ENCODE assay signal across 32 mouse cellular contexts in the genomic region with DNA sequence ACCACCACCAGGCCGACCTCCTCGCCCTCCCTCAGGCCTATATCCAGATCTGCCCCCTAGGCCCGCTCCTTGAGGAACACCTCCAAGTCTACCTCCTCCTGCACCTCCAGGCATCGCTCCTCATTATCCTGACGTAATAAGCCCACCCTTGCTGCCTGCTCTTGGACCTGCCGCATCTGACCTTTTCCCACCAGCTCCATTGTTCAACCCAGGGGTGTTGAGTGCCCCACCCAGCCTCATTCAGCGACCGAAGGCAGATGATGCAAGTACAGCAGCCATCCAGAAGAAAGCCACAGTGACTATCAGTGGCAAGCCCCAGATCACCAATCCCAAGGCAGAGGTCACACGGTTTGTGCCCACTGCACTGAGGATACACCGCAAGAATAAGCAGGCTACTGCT. TPM values are rescaled to one million over a fixed set of nuclear protein-coding genes. Genes with fewer than 3 reads are reported as not detected.
DNase-seq lines count a peak whose midpoint lies in the region; ATAC-seq and TF ChIP-seq lines count a peak whose summit lies in the region.
"Had no signal": no experiment of that assay in that cellular context is flagged by ENCODE, and none has a peak within 500 bp of the region (broad histone marks: within the 10 kb centered on the region; RNA-seq: fewer than 3 reads in every experiment).

No protein-coding gene starts in this region.

- H3K9me3 ChIP-seq in midbrain, embryonic 13.5 days = no peaks in the 10 kb centered on the region
- H3K9me3 ChIP-seq in midbrain, postnatal 0 days (ENCODE audit: low read length) = no peaks in the 10 kb centered on the region
- H3K9me3 ChIP-seq in ES-Bruce4 (replicated peaks; ENCODE audit: control insufficient read depth, insufficient read depth, low read length, poor library complexity, severe bottlenecking) = peaks cover 8% of the 10 kb centered on the region; the same call in 1 of the 2 replicates
- no peaks in the 10 kb centered on the region for H3K9me3 ChIP-seq in intestine, embryonic 15.5 days
- H3K9me3 ChIP-seq in stomach, postnatal 0 days (ENCODE audit: control insufficient read depth, low read length) = no peaks in the 10 kb centered on the region
- H3K9me3 ChIP-seq: embryonic facial prominence, embryonic 13.5 days; embryonic facial prominence, embryonic 15.5 days; forebrain, embryonic 10.5 days; forebrain, embryonic 12.5 days had no signal

- no peaks in the 10 kb centered on the region for H3K27me3 ChIP-seq in midbrain, embryonic 13.5 days
- no peaks in the 10 kb centered on the region for H3K27me3 ChIP-seq in midbrain, postnatal 0 days (ENCODE audit: insufficient read depth, low read length)
- H3K27me3 ChIP-seq in ES-Bruce4 (ENCODE audit: control insufficient read depth, insufficient read depth, low read length, poor library complexity, severe bottlenecking) = no peaks in the 10 kb centered on the region
- H3K27me3 ChIP-seq in intestine, embryonic 15.5 days (replicated peaks) = no peaks in the 10 kb centered on the region
- H3K27me3 ChIP-seq in stomach, postnatal 0 days (ENCODE audit: control insufficient read depth, insufficient read depth, low read length) = no peaks in the 10 kb centered on the region
- H3K27me3 ChIP-seq: embryonic facial prominence, embryonic 13.5 days; embryonic facial prominence, embryonic 15.5 days; forebrain, embryonic 12.5 days had no signal

- no peaks in the 10 kb centered on the region for H3K4me1 ChIP-seq in midbrain, embryonic 13.5 days (replicated peaks)
- no peaks in the 10 kb centered on the region for H3K4me1 ChIP-seq in midbrain, postnatal 0 days (ENCODE audit: insufficient read depth, low read length)
- no peaks in the 10 kb centered on the region for H3K4me1 ChIP-seq in ES-Bruce4 (ENCODE audit: control insufficient read depth, insufficient read depth, low read length)
- no peaks in the 10 kb centered on the region for H3K4me1 ChIP-seq in intestine, embryonic 15.5 days (replicated peaks)
- H3K4me1 ChIP-seq in stomach, postnatal 0 days (replicated peaks; ENCODE audit: control insufficient read depth, insufficient read depth) = no peaks in the 10 kb centered on the region
- H3K4me1 ChIP-seq: embryonic facial prominence, embryonic 13.5 days; embryonic facial prominence, embryonic 15.5 days; forebrain, embryonic 10.5 days; forebrain, embryonic 12.5 days had no signal

- TF ChIP-seq CTCF in midbrain, postnatal 0 days (IDR thresholded peaks at IDR 0.05) = no peak
- no peak for TF ChIP-seq CTCF in ES-Bruce4 (IDR thresholded peaks at IDR 0.05; ENCODE audit: low read depth, low read length)
- TF ChIP-seq CTCF in stomach, postnatal 0 days (IDR thresholded peaks at IDR 0.05; ENCODE audit: low read depth) = no peak

- TF ChIP-seq EP300 in ES-Bruce4 (IDR thresholded peaks at IDR 0.05; ENCODE audit: insufficient read depth, low read depth, low read length) = peak; percentile 56; the same call in 1 of the 2 replicates
- TF ChIP-seq EP300 in stomach, postnatal 0 days (optimal IDR thresholded peaks at IDR 0.05) = no peak

- H3K4me3 ChIP-seq in midbrain, embryonic 13.5 days (replicated peaks) = no peak overlapping the region
- H3K4me3 ChIP-seq in midbrain, postnatal 0 days (ENCODE audit: low read depth, low read length) = no peak overlapping the region
- H3K4me3 ChIP-seq in ES-Bruce4 (ENCODE audit: low read depth, low read length) = 0 out of 2 replicates have a peak overlapping the region, but pooled peaks have one; percentile 4
- H3K4me3 ChIP-seq in intestine, embryonic 15.5 days (replicated peaks) = no peak overlapping the region
- H3K4me3 ChIP-seq in stomach, postnatal 0 days (ENCODE audit: low read depth, low read length) = no peak overlapping the region
- H3K4me3 ChIP-seq: embryonic facial prominence, embryonic 13.5 days; embryonic facial prominence, embryonic 15.5 days; erythroblast, embryonic 14.5 days; forebrain, embryonic 10.5 days; forebrain, embryonic 12.5 days had no signal

- H3K27ac ChIP-seq in midbrain, embryonic 13.5 days = no peak overlapping the region
- H3K27ac ChIP-seq in midbrain, postnatal 0 days (ENCODE audit: low read depth, low read length) = no peak overlapping the region
- H3K27ac ChIP-seq in ES-Bruce4 (ENCODE audit: insufficient read depth, low read length) = no peak overlapping the region; the same call in 1 of the 2 replicates
- no peak overlapping the region for H3K27ac ChIP-seq in intestine, embryonic 15.5 days
- no peak overlapping the region for H3K27ac ChIP-seq in stomach, postnatal 0 days (replicated peaks)
- H3K27ac ChIP-seq: embryonic facial prominence, embryonic 13.5 days; embryonic facial prominence, embryonic 15.5 days; forebrain, embryonic 10.5 days; forebrain, embryonic 12.5 days had no signal

- intact Hi-C loops in left cerebral cortex, postnatal 4 days (cut with DNase I) = no loop called here

- no peak overlapping the region for H3K4me2 ChIP-seq in midbrain, embryonic 13.5 days (replicated peaks)
- no peak overlapping the region for H3K4me2 ChIP-seq in midbrain, postnatal 0 days (ENCODE audit: low read depth, low read length, poor library complexity, severe bottlenecking)
- no peak overlapping the region for H3K4me2 ChIP-seq in intestine, embryonic 15.5 days (replicated peaks)
- no peak overlapping the region for H3K4me2 ChIP-seq in stomach, postnatal 0 days (replicated peaks; ENCODE audit: low read depth)
- H3K4me2 ChIP-seq: embryonic facial prominence, embryonic 13.5 days; embryonic facial prominence, embryonic 15.5 days; forebrain, embryonic 12.5 days had no signal

- ATAC-seq in midbrain, embryonic 13.5 days = peak; percentile 37; the same call in 1 of the 2 replicates
- no peak; the same call in 1 of the 2 replicates for ATAC-seq in midbrain, postnatal 0 days (ENCODE audit: low FRiP score)
- peak; percentile 25; the same call in 1 of the 2 replicates for ATAC-seq in granulocyte monocyte progenitor cell, adult 5-6 weeks (replicated peaks; ENCODE audit: poor library complexity, severe bottlenecking)
- ATAC-seq in intestine, embryonic 15.5 days = no peak
- ATAC-seq in stomach, postnatal 0 days (ENCODE audit: low FRiP score, low TSS enrichment) = no peak
- ATAC-seq: forebrain, embryonic 14.5 days; forebrain, embryonic 16.5 days had no signal

- H3K9ac ChIP-seq in midbrain, embryonic 13.5 days (replicated peaks) = no peak overlapping the region
- H3K9ac ChIP-seq in midbrain, postnatal 0 days (replicated peaks; ENCODE audit: low read length, poor library complexity, severe bottlenecking) = no peak overlapping the region
- H3K9ac ChIP-seq in ES-Bruce4 (ENCODE audit: low read depth, poor library complexity, severe bottlenecking) = no peak overlapping the region
- H3K9ac ChIP-seq in intestine, embryonic 15.5 days = no peak overlapping the region
- H3K9ac ChIP-seq in stomach, postnatal 0 days (ENCODE audit: low read length) = no peak overlapping the region
- H3K9ac ChIP-seq: embryonic facial prominence, embryonic 13.5 days; embryonic facial prominence, embryonic 15.5 days; forebrain, embryonic 12.5 days had no signal

- H3K36me3 ChIP-seq in midbrain, embryonic 13.5 days = no peaks in the 10 kb centered on the region
- no peaks in the 10 kb centered on the region for H3K36me3 ChIP-seq in midbrain, postnatal 0 days (ENCODE audit: insufficient read depth, low read length)
- H3K36me3 ChIP-seq in ES-Bruce4 (ENCODE audit: control insufficient read depth, insufficient read depth, low read length, poor library complexity, severe bottlenecking) = no peaks in the 10 kb centered on the region
- no peaks in the 10 kb centered on the region for H3K36me3 ChIP-seq in intestine, embryonic 15.5 days
- H3K36me3 ChIP-seq in stomach, postnatal 0 days (ENCODE audit: control insufficient read depth, insufficient read depth, low read length) = no peaks in the 10 kb centered on the region
- H3K36me3 ChIP-seq: embryonic facial prominence, embryonic 13.5 days; embryonic facial prominence, embryonic 15.5 days; forebrain, embryonic 10.5 days; forebrain, embryonic 12.5 days had no signal

- 94% methylated on average over 10 of the region's 10 CpGs for WGBS in midbrain, embryonic 13.5 days
- 91% methylated on average over 10 of the region's 10 CpGs for WGBS in midbrain, postnatal 0 days
- WGBS in intestine, embryonic 15.5 days = 93% methylated on average over 10 of the region's 10 CpGs
- 91% methylated on average over 10 of the region's 10 CpGs for WGBS in stomach, postnatal 0 days

- DNase-seq in midbrain, postnatal 0 days (ENCODE audit: low spot score) = no peak
- peak; percentile 27 for DNase-seq in R1 (ENCODE audit: low read depth, low spot score)
- DNase-seq in stomach, postnatal 0 days (ENCODE audit: low spot score) = no peak
- no peak for DNase-seq in left cerebral cortex, postnatal 4 days
- DNase-seq: adrenal gland, adult 2 months; adrenal gland, postnatal 10 days; adrenal gland, postnatal 25 days; B cell, adult 2 months; cerebellum, adult 11 months; cerebellum, adult 18-20 months; cerebellum, adult 8-10 months; cerebellum, adult 9-11 months; cerebellum, postnatal 14 days; cerebellum, postnatal 36 days; embryo, embryonic 11 days had no signal

- no peak for TF ChIP-seq POLR2A in ES-Bruce4 (IDR thresholded peaks at IDR 0.05; ENCODE audit: insufficient read depth, low read length)

RNA-seq across cellular contexts. Expression of a gene that starts 6.8 kb away (rescaled TPM):
- 43.4 and 45.9 TPM in 2 replicates for polyA plus RNA-seq in midbrain, embryonic 13.5 days (2015; fragmentation: Nextera tagmentation; extraction: Ambion mirVana)
- 6.7 and 6.8 TPM in 2 replicates for total RNA-seq in midbrain, postnatal 0 days (2014; rRNA removed)
- polyA plus RNA-seq in midbrain, postnatal 0 days (2015; fragmentation: Nextera tagmentation; extraction: Ambion mirVana) = 11.5 and 11.6 TPM in 2 replicates
- 216 and 238 TPM in 2 replicates for polyA plus RNA-seq in ES-Bruce4 (2011; ENCODE audit: insufficient read depth, insufficient read length, low read depth, missing spikeins)
- 89.6 and 131 TPM in 2 replicates for total RNA-seq in granulocyte monocyte progenitor cell, adult 5-6 weeks (2014; fragmentation: Nextera tagmentation)
- total RNA-seq in granulocyte monocyte progenitor cell, adult 5-6 weeks (2017) = 142 and 148 TPM in 2 replicates
- 87.1 and 102 TPM in 2 replicates for polyA plus RNA-seq in intestine, embryonic 15.5 days (2015; fragmentation: Nextera tagmentation; extraction: Ambion mirVana)
- polyA plus RNA-seq in stomach, postnatal 0 days (2015; fragmentation: Nextera tagmentation; extraction: Ambion mirVana) = 33.8 and 38.6 TPM in 2 replicates
- total RNA-seq in left cerebral cortex, postnatal 4 days (2021) = 10 to 100 TPM; 11.6 to 12.8 TPM

RNA-seq across cellular contexts. Expression of a gene that starts 31.5 kb away (rescaled TPM):
- polyA plus RNA-seq in midbrain, embryonic 13.5 days (2015; fragmentation: Nextera tagmentation; extraction: Ambion mirVana) = 0.11 TPM in 1 of 2 replicates, not detected in the other
- total RNA-seq in midbrain, postnatal 0 days (2014; rRNA removed) = 0.22 TPM in 1 of 2 replicates, not detected in the other
- polyA plus RNA-seq in midbrain, postnatal 0 days (2015; fragmentation: Nextera tagmentation; extraction: Ambion mirVana) = not detected in 2 replicates
- polyA plus RNA-seq in ES-Bruce4 (2011; ENCODE audit: insufficient read depth, insufficient read length, low read depth, missing spikeins) = not detected in 2 replicates
- total RNA-seq in granulocyte monocyte progenitor cell, adult 5-6 weeks (2014; fragmentation: Nextera tagmentation) = not detected in 2 replicates
- not detected in 2 replicates for total RNA-seq in granulocyte monocyte progenitor cell, adult 5-6 weeks (2017)
- polyA plus RNA-seq in intestine, embryonic 15.5 days (2015; fragmentation: Nextera tagmentation; extraction: Ambion mirVana) = 0.05 TPM in 1 of 2 replicates, not detected in the other
- not detected in 2 replicates for polyA plus RNA-seq in stomach, postnatal 0 days (2015; fragmentation: Nextera tagmentation; extraction: Ambion mirVana)
- total RNA-seq in left cerebral cortex, postnatal 4 days (2021) = not detected
- total RNA-seq: adrenal gland, adult 2 months; adrenal gland, postnatal 10 days; adrenal gland, postnatal 25 days; adrenal gland, postnatal 4 days; common myeloid progenitor, adult 5-6 weeks; ES-E14; MEL had no signal
- polyA plus RNA-seq: adrenal gland, adult 2 months; brain, embryonic 14.5 days; embryonic facial prominence, embryonic 11.5 days; embryonic facial prominence, embryonic 15.5 days; erythroblast, embryonic 14.5 days had no signal

Comparison
In these comparisons a context has a peak if more than half of its experiments do, and no peak if none do; other contexts are left out.
1. ATAC-seq: peak in midbrain, embryonic 13.5 days (single experiment) and granulocyte monocyte progenitor cell, adult 5-6 weeks (single experiment); none in midbrain, postnatal 0 days (single experiment), intestine, embryonic 15.5 days (single experiment) and stomach, postnatal 0 days (single experiment).